Mouse (Mus musculus) hindbrain, postnatal 0 days (tissue): ENCODE measurements around the gene Fat3. TPM values are rescaled to one million over a fixed set of nuclear protein-coding genes. Genes with fewer than 3 reads are reported as not detected.

Experiments
- ATAC-seq: fragments of 200-750 bp; cut with Nextera tagmentation; 2 replicates; pipeline ENCODE4 v1.8.0; 2017; ENCODE audit warnings: mild to moderate bottlenecking, moderate TSS enrichment, moderate library complexity
- DNase-seq: peaks from one replicate; pipeline ENCODE4 v3.0.0-alpha.2; 2015; ENCODE audit warnings: low spot score
- H3K27ac ChIP-seq: fragments of 300-500 bp; sonication (generic); 2 replicates; pipeline ENCODE4 v1.5.1; 2014; ENCODE audit warnings: mild to moderate bottlenecking
- H3K27me3 ChIP-seq: fragments of 300-500 bp; sonication (generic); 2 replicates; pipeline ENCODE4 v1.6.1; 2014; ENCODE audit warnings: low read length, mixed read lengths; ENCODE audit not compliant: insufficient read depth
- H3K36me3 ChIP-seq: fragments of 300-500 bp; sonication (generic); 2 replicates; pipeline ENCODE4 v1.6.1; 2014; ENCODE audit warnings: low read length, mixed read lengths; ENCODE audit not compliant: insufficient read depth
- H3K4me1 ChIP-seq: fragments of 300-500 bp; sonication (generic); 2 replicates; pipeline ENCODE4 v1.6.1; 2014; ENCODE audit warnings: antibody characterized with exemption, low read length, mixed read lengths; ENCODE audit not compliant: insufficient read depth
- H3K4me2 ChIP-seq: fragments of 300-500 bp; sonication (generic); 2 replicates; pipeline ENCODE4 v1.6.1; 2014; ENCODE audit warnings: low read depth, mild to moderate bottlenecking, low read length, moderate library complexity, mixed read lengths
- H3K4me3 ChIP-seq: fragments of 300-500 bp; sonication (generic); 2 replicates; pipeline ENCODE4 v1.5.1; 2014; ENCODE audit warnings: low read length
- H3K9ac ChIP-seq: fragments of 300-500 bp; sonication (generic); replicated peaks from 2 replicates; pipeline ENCODE4 v1.6.1; 2014; ENCODE audit warnings: mild to moderate bottlenecking, low read length, moderate library complexity, mixed read lengths
- H3K9me3 ChIP-seq: fragments of 300-500 bp; sonication (generic); 2 replicates; pipeline ENCODE4 v1.6.1; 2016; ENCODE audit warnings: low read length, mixed read lengths
- CTCF ChIP-seq: IDR thresholded peaks from 2 replicates; pipeline ENCODE4 v1.5.1; 2016; ENCODE audit warnings: antibody characterized with exemption, control low read depth, low read depth
- WGBS: fragments of 180-500 bp; shearing (Covaris S2); extraction: QIAGEN DNeasy Blood & Tissue Kit; methylation state at CpG from one replicate; pipeline ENCODE4 v1.1.7; 2014; 5-methylcytosine and 5-hydroxymethylcytosine counted together
- polyA plus RNA-seq: library from polyadenylated mRNA; unstranded; fragments of >200 nt; fragmentation: Nextera tagmentation; extraction: Ambion mirVana; gene quantifications from 2 replicates; pipeline ENCODE4 v1.2.1, GENCODE M21; 2015
- total RNA-seq: library from RNA; depleted of rRNA; stranded (reverse); fragments of >200 nt; gene quantifications from 2 replicates; pipeline ENCODE4 v1.2.3, GENCODE M21; 2014

Fat3 gene
- total and polyA plus RNA-seq, 2 experiments from 2014 or later: 4.7 to 36.4 TPM

- Histone ChIP-seq H3K36me3 (no peaks in the 10 kb centered on the region), H3K4me1 (no peaks in the 10 kb centered on the region), H3K9me3 (no peaks in the 10 kb centered on the region), H3K27me3 (no peaks in the 10 kb centered on the region), H3K4me3 (no peak overlapping the region), H3K9ac (no peak overlapping the region), H3K4me2 (no peak overlapping the region), H3K27ac (no peak overlapping the region)
- no peak for TF ChIP-seq CTCF
- WGBS: 60% methylated on average over 1 of the region's 1 CpGs
- ATAC-seq (no peak), DNase-seq (no peak)
Measured at GRCm38 (mm10) chr9:16318957-16319356, 182.1 kb downstream of the Fat3 start.

GRCm38 (mm10) chr9:16312599-16313197, 188.4 kb downstream of the Fat3 start:
- Histone ChIP-seq H3K36me3 (no peaks in the 10 kb centered on the region), H3K27ac (no peak overlapping the region), H3K4me3 (no peak overlapping the region), H3K4me2 (no peak overlapping the region), H3K9me3 (no peaks in the 10 kb centered on the region), H3K27me3 (no peaks in the 10 kb centered on the region), H3K9ac (no peak overlapping the region), H3K4me1 (peaks cover 4% of the 10 kb centered on the region; the same call in 1 of the 2 replicates)
- WGBS: 77% methylated on average over 4 of the region's 4 CpGs
- TF ChIP-seq CTCF: no peak
- DNase-seq: no peak
- no peak for ATAC-seq

- TF ChIP-seq CTCF: no peak
- ATAC-seq (no peak), DNase-seq (no peak)
- no peak overlapping the region for H3K9ac ChIP-seq
- peaks cover 4% of the 10 kb centered on the region; the same call in 1 of the 2 replicates for H3K4me1 ChIP-seq
- no peak overlapping the region for H3K4me2 ChIP-seq
- H3K9me3 ChIP-seq: no peaks in the 10 kb centered on the region
- WGBS: 45% methylated on average over 5 of the region's 5 CpGs
- H3K27me3 ChIP-seq: no peaks in the 10 kb centered on the region
- H3K36me3 ChIP-seq: no peaks in the 10 kb centered on the region
- no peak overlapping the region for H3K4me3 ChIP-seq
- H3K27ac ChIP-seq: no peak overlapping the region
Measured at GRCm38 (mm10) chr9:16310855-16311848, 189.9 kb downstream of the Fat3 start.

GRCm38 (mm10) chr9:16310305-16310704, 190.8 kb downstream of the Fat3 start:
- Histone ChIP-seq H3K9ac (no peak overlapping the region), H3K4me1 (peaks cover 4% of the 10 kb centered on the region; the same call in 1 of the 2 replicates), H3K4me3 (no peak overlapping the region), H3K27ac (no peak overlapping the region), H3K9me3 (no peaks in the 10 kb centered on the region), H3K36me3 (no peaks in the 10 kb centered on the region), H3K4me2 (no peak overlapping the region), H3K27me3 (no peaks in the 10 kb centered on the region)
- WGBS: 72% methylated on average over 4 of the region's 4 CpGs
- ATAC-seq: no peak
- TF ChIP-seq CTCF: no peak
- no peak for DNase-seq

GRCm38 (mm10) chr9:16307789-16308188, 193.3 kb downstream of the Fat3 start:
- Histone ChIP-seq H3K9me3 (no peaks in the 10 kb centered on the region), H3K4me1 (peaks cover 4% of the 10 kb centered on the region; the same call in 1 of the 2 replicates)
- TF ChIP-seq CTCF: no peak

GRCm38 (mm10) chr9:16306222-16306621, 194.9 kb downstream of the Fat3 start:
- H3K9me3 ChIP-seq: no peaks in the 10 kb centered on the region
- H3K4me3 ChIP-seq: no peak overlapping the region
- no peak overlapping the region for H3K9ac ChIP-seq
- H3K27ac ChIP-seq: no peak overlapping the region
- TF ChIP-seq CTCF: no peak
- H3K36me3 ChIP-seq: no peaks in the 10 kb centered on the region
- no peak overlapping the region for H3K4me2 ChIP-seq
- H3K27me3 ChIP-seq: no peaks in the 10 kb centered on the region
- no peak for DNase-seq
- peaks cover 4% of the 10 kb centered on the region; the same call in 1 of the 2 replicates for H3K4me1 ChIP-seq
- ATAC-seq: no peak

More at GRCm38 (mm10) chr9:16307789-16308188, 193.3 kb downstream of the Fat3 start:
- Histone ChIP-seq H3K36me3 (no peaks in the 10 kb centered on the region), H3K27ac (no peak overlapping the region), H3K4me3 (no peak overlapping the region), H3K4me2 (no peak overlapping the region), H3K27me3 (no peaks in the 10 kb centered on the region), H3K9ac (no peak overlapping the region)
- WGBS: 92% methylated on average over 1 of the region's 1 CpGs
- no peak for DNase-seq
- ATAC-seq: no peak
